Mouse (Mus musculus) kidney, postnatal 14 days (tissue): ENCODE measurements at regions not wholly inside any gene's neighbourhood (a gene's known extent, or its start where the extent isn't known, plus 50 kb on each side); places are given as distances from the start of the nearest gene placed in this dataset.
A peak's percentile ranks its signal among the peaks of the same experiment; 100 is the strongest.

Source experiments
- DNase-seq: peaks from one replicate; pipeline ENCODE4 v3.0.0; 2022; ENCODE audit warnings: mixed read lengths

DNA sequence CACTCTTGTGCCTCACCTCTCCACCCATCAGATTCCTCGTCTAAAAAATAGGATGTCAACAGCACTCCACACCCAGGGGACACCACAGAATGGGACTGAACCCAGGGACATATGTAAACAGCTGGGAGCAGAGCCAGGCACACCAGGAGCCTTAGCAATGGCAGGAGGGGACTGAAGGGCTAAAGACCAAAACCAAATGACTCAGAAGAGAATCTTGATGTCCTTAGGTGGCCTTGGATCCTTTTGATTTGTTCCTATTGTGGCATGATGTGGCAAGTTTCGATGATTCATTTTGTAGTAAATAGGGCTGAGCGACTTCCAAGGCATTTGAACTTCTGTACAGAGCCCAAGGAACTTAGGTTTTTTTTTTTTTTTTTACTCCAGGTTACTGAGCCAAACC lies 233.4 kb downstream of the Snx10 start:
- no peak for DNase-seq

DNA sequence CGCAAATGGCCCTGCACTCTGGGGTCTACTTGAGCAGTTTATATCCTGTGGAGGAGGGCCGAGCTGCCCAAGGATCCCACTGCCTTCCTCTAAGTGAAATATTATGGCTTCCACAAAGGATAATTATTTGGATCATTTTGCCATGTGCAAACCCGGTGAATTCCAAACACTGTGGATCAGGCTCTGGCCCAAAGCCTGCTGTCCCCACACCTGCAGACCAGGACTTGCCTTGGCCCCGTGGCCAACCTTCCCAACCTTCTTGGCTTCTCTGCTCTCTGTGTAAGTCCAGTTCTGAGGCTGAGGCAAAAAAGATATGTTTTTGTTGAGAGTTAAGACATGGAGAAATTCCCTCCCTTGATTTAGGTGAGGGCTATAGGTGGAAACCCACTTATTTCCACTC lies 234.0 kb downstream of the Snx10 start:
- DNase-seq, result no peak

DNA sequence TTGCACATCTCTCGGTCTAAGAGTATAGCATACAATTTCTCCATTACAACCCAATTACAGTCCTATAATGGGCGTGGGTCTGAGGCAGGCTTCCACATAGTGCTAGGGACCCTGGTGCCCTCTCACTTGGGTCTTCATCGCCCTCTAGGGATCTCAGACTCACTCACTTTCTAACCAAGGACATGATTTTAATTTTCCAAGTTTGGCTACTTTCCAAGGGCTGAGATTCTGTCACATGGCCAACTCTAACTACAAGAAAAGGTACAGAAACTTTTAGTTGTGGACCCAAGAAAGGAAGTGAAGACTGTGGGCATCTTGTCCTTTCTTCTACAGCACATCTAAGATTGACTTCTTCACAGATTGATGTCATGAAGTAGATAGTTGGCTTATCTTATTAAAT lies 235.1 kb downstream of the Snx10 start:
- DNase-seq, result no peak

DNA sequence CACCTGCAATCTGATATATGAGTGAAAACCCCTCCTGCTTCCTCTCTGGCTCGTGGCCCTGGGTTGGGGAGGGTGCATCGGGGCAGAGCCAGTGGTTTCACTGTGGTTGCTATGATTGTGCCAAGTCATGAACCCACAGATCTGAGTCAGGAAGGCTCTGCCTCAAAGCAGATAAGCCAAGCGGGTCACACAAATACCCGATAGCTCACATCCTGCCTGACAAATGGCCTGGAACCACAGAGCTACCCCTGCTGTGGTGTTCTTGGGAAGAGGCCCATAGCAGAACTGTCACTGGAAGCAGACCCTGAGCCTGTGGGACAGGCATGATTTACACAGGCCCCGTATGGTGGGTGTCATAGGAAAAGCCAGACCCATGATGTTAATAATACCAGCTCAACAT lies 236.7 kb downstream of the Snx10 start:
- peak; percentile 15 for DNase-seq

GRCm38 (mm10) chr6:51761506-51761905 lies 237.8 kb downstream of the Snx10 start:
- DNase-seq, result no peak

- DNase-seq, result no peak
These were observed 242.8 kb downstream of the Snx10 start for GRCm38 (mm10) chr6:51766482-51766881.

- peak; percentile 39 for DNase-seq
These were observed 244.1 kb downstream of the Snx10 start for GRCm38 (mm10) chr6:51767582-51768341.

GRCm38 (mm10) chr6:51771001-51771400 lies 241.3 kb downstream of the Skap2 start:
- no peak for DNase-seq

GRCm38 (mm10) chr6:51771424-51771823 lies 240.9 kb downstream of the Skap2 start:
- DNase-seq, result no peak

DNA sequence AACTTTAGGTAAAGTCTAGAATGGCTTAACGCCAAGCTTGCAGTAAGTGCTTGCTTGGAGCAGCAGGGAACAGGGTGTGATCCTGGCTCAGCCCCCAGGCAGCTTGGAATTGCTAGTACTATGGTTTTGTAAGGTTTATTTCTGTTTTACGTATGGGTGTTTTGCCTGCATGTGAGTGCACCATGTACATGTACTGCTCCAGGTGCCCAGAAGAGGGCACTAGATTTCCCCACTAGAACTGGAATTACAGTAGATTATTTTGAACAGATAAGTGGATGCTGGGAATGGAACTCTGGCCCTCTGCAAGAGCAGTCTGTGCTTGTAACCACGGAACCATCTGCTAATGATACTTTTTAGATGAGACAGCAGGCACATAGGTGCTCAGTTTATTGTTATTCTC lies 237.6 kb downstream of the Skap2 start:
- DNase-seq, result no peak

DNA sequence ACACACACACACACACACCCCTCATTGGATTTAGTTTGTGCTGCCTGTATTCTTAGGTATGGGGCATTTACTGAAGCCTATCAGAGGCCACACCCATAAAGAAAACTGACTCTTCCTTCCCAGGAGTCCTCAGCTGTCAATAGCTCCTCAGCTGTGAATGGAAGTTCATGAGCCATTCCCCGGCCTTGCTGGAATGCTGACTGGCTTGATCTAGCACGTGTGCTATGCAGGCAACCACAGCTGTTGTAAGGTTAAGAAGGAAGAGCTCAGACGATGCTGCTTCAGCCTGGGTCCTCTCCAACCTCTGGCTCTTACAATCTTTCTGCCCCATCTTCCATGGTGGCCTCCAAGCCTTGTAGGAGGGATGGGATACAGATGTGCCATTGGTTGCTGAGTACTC lies 226.7 kb downstream of the Skap2 start:
- DNase-seq, result no peak

- peak; percentile 18 for DNase-seq
These were observed 225.5 kb downstream of the Skap2 start for GRCm38 (mm10) chr6:51786836-51787235.

- DNase-seq, result no peak
These were observed 224.2 kb downstream of the Skap2 start for GRCm38 (mm10) chr6:51788156-51788555.

- DNase-seq, result no peak
These were observed 222.1 kb downstream of the Skap2 start for GRCm38 (mm10) chr6:51790293-51790692.

GRCm38 (mm10) chr6:51790693-51791092 lies 221.7 kb downstream of the Skap2 start:
- no peak for DNase-seq

DNA sequence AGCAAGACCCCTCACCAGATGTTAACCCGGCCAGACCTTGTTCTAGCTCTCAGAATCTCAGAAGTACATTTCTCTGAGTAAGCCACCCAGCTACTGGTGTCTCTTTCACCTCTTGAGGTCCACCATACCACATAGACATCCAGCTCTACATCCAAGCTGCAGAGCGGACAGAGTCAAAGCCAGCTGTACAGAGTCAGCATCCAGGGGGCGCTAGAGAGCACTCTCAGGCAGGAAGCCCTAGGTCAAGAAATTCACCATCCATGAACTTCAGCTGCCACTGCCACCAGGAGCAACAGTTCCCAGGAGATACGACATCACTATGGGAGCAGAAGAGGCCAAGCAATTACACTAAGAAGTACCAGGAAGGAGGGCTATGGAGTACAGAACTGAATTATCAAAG lies 217.0 kb downstream of the Skap2 start:
- peak; percentile 22 for DNase-seq

DNA sequence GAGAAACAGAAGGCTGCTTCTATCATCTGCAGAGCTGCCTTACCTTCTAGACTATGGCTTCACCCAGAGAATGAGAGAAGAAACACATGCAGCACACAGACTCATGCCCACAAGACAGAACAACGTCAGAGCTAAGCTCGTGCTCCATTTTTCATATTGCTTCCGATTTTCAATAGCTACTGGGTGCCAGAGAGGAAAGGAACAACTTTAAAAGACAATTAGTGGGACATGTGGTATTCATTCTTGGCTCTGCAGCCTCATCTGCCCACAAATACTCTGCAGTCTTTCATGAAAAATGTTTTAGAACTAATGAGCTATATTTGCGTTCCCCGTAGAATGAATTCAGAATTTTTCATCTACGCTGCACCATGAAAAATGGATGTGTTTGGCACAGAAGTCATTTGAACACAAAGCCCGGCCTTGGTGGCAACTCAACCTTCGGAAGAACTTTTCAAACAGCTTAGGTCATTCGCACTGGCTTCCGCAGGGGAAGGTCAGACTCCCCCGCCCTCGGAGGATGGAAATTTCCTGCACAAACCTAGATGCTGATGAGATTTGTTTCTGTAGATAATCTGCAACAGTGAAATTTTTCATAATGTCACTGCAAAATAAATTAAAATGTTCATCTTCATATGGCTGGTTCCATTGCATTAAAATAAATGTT lies 213.6 kb downstream of the Skap2 start:
- no peak for DNase-seq

DNA sequence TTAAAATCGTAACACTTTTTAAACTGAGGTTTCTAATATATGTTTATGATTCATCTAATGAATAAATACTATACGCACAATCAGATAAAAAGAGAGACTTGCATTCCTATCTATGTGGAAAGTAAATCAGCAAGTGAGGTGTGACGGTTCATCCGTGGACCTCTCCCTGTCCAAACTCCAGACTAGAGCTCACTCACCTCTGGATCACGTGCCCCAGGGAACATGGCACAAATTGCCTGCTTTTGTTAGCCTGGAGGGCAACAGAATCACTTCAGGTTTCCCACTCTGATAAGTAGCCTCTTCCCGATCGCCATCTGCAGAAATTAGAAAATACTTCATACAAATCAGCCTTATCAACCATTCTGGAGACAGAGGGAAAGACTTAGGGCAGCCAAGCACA lies 206.7 kb downstream of the Skap2 start:
- peak; percentile 19 for DNase-seq
